Mouse (Mus musculus) 3T3-L1 (cell line): ENCODE measurements around the gene Gpr62.
"Not testable (repeated sequence)": the region's sequence is repeated elsewhere in the genome, so short reads cannot be mapped to it uniquely, and the experiment has no call there.

ENCODE experiments used
- DNase-seq: peaks from one replicate; pipeline ENCODE4 v3.0.0-alpha.2; 2015; ENCODE audit warnings: low read depth, low spot score

Gene Gpr62

GRCm38 (mm10) chr9:106465571-106466200, at the start of gene Gpr62:
Gene Gpr62, minus strand, starts transcription at chr9:106465938.
- DNase-seq: no peak

GRCm38 (mm10) chr9:106514273-106514672, 48.5 kb upstream of the Gpr62 start, which contains the start of gene Iqcf5:
Gene Iqcf5, plus strand, starts transcription at chr9:106514573.
- no peak for DNase-seq

- no peak for DNase-seq
Measured at GRCm38 (mm10) chr9:106513566-106513965, 47.8 kb upstream of the Gpr62 start.

GRCm38 (mm10) chr9:106512729-106513450, 47.2 kb upstream of the Gpr62 start:
- no peak for DNase-seq

GRCm38 (mm10) chr9:106509356-106509755, 43.6 kb upstream of the Gpr62 start:
- DNase-seq: no peak

DNA sequence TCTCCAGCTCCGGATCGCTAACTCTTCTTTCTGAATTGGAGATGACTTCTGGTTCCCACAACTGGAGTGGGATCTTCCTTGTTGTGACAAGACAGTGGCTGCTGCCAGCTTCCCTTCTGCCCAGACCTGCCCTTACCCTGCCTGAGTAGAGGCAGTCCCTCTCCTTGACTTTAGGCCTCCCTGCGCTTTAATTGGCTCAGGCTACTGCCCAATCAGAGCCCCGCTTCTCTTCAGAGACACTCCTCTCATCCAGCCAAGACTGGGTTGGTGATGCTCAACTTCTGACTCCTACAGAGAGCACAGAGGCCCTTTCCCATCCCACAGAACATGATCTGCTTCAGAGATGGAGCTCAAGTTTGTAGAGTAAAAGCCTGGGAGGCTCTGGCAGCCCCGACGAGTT, 38.5 kb upstream of the Gpr62 start:
- no peak for DNase-seq

- DNase-seq: no peak
Measured at GRCm38 (mm10) chr9:106501846-106502245, 36.1 kb upstream of the Gpr62 start.

DNA sequence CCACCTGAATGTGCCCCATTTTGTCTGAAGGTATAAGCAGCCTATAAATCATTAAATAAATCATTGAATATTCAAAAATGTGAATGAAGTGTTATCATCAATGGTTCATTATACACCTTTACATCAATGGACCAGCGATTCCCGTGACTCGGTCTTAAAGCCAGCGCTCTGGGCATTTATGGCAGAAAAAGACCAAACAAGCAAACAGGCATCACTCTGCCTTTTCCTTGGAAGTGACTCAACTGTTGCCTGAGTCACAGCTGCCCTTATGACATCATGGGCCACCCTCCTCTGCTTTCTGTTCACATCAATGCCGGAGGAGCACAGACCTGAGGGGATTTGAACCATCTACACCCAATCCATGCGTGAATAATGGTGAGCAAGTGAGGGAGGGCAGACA, 33.9 kb upstream of the Gpr62 start, which contains the start of gene Iqcf1:
Gene Iqcf1, plus strand, starts transcription at position 301 of the 400 bp plus-strand sequence.
- DNase-seq: peak; percentile 43

- DNase-seq: not testable (repeated sequence)
Measured at GRCm38 (mm10) chr9:106487602-106488001, 21.9 kb upstream of the Gpr62 start.

DNA sequence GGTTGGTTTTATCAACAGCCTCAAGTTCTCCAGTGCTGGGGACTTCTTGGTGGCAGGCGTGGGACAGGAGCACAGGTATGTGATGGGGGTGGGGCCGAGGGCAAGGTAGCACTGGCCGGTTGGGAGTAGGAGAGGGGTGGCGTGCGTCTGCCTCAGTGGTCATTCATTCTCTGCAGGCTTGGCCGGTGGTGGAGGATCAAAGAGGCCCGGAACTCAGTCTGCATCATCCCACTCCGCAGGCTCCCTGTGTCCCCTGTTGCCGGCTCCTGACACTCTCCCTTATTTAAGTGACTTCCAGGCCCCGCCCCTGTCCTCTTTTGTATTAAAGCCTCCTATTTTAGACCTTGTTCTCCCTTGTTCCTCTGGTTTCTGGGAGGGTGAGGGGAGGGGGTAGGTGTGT, 19.3 kb upstream of the Gpr62 start:
- no peak for DNase-seq

- no peak for DNase-seq
Measured at GRCm38 (mm10) chr9:106483606-106484005, 17.9 kb upstream of the Gpr62 start.

DNA sequence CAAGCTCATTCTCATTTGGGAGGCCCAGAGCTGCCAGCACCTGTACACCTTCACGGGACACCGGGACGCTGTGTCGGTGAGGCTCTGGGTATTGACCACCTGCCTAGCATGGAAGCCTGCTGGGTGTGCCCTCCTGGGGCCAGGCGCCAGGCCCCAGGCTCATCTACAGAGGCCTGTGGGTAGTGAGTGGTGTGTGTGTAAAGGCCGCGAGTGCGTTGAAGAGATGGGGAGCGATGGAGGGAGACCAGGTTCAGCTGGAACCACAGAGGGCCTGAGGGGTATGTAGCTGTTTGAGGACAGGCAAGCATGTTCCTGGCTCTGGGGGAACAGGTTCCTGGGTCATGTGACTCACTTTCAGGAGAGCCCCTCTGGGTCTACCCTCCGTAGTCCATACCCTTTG, 17.4 kb upstream of the Gpr62 start:
- DNase-seq: no peak

GRCm38 (mm10) chr9:106482578-106483115, 16.9 kb upstream of the Gpr62 start:
- no peak for DNase-seq

DNA sequence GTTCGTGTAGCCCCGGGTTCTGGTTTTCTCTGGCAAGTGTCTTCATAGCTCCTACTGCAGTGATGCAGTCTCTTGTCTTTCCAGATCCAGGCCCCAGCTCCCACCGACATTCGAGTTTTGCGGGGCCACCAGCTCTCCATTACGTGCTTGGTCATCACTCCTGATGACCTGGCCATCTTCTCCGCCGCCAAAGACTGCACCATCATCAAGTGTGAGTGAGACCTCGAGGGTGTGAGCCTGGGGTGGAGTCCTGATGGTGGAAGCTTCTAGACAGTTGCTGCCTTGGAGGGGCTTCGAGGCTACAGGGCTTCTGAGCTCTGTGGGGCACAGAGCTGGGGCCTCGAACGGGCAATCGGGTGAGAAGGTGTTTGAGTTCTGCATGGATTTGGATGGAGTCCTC, 15.9 kb upstream of the Gpr62 start:
- DNase-seq: no peak

- DNase-seq: no peak
Measured at GRCm38 (mm10) chr9:106481075-106481474, 15.3 kb upstream of the Gpr62 start.

DNA sequence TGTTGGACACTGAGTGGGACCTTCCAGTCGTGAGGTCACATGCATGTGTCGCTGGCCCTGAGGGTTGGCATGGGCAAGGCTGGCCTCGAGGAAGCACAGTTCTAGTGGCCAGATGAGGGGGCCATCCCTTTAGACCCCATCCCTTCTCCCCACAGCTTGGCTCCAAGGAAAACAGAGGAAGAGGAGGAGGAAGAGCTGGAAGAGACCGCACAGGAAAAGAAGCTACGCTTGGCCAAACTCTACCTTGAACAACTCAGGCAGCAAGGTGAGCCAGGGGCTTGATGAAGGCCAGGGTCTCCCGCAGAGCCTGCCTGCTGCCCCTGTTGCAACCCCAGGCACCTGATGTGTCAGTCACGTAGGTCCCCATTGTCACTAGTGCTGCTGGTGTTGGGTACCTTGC, 14.8 kb upstream of the Gpr62 start:
- DNase-seq: no peak

DNA sequence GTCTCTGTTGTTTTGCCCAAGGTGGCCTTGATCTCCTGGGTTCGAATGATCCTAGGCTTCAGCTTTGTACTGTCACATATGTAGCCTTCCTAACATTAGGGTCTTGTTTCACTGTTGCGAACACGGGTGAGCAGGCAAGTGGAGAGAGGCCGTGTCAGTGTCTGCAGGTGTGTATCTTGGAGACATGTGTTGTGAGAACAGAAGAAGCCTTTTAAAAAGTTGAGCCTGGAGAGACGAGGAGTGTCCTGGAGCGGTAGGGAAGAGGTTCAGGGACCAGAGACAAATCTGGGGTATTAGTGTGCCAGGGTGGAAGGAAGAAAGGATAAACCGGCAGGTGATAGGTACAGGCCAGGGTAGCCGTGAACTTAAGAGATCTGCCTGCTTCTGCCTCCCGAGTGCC, 12.4 kb upstream of the Gpr62 start:
- no peak for DNase-seq

GRCm38 (mm10) chr9:106477649-106478048, 11.9 kb upstream of the Gpr62 start:
- no peak for DNase-seq

DNA sequence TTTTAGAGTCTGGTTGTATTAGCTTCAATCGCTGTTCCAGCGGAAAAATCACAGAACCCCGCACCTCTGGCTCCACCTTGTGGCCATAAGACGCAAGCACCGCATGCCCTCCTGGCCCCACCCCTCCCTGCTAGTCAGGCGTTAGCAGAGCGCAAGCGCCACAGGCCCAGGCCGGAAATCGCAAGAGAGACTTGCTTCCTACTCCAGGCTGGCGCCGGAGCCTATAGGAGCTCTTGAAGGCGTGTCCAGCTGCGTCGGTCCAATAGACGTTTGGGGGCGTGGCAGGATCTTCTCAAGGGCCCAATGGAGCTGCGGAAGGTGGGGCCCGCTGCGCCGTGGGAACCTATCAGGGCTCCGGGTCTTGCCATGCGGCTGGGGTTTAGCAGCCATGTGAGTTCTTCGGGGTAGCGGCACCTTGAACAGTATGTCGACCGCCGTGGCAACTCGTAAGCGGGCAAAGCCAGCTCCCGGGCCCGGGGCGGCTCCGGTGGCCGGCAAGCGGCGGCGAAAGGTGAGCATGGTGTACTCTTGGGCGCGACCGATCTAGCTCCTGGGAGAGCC, 11.3 kb upstream of the Gpr62 start, which contains the start of gene Parp3:
Gene Parp3, minus strand, starts transcription at position 26 of the 561 bp plus-strand sequence.
- DNase-seq: peak; percentile 100

DNA sequence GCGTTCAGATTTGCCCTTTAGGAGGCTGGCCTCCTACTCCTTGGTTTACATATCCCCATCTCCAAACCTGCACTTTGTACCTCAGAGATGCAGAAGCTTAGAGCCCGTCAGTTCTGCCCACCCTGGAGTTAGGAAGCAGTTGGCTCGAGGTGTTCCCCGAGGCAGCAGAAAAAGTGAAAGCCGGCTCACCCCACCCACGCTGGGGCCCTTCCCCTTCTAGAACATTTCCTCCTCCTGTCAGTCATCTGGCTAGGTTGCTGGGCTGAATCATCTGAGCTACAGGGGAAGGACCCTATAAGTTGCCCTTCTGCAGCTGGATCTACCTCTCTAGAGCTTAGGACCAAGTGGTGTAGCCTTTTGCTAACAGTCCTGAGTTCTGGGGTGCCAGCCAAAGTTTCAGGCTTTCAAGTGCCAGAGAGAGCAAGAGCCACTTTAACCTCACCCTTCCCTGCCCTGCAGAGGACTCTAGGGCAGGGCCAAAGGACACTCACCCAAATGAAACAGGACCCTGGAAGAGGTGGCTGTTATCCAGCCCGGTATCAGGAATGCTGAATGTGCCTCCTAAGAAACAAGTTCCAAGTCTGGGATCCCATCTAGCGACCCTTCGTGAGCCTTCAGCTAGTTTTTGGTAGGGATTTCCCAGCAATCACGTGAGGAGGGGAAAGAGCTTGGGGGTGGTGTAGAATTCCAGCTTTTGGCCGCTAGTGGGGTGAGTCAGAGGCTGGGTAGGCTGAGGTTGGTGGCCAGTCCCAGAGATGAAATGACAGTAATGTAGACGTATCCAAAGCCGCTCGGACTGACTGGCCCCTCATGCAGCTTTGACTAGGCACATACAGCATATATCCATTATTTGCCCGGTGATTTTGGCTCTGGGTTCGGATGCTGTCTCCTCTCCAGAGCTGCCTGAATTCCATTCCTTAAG, 10.5 kb upstream of the Gpr62 start:
- DNase-seq: peak; percentile 95

GRCm38 (mm10) chr9:106475663-106476001, 9.9 kb upstream of the Gpr62 start, which contains the start of gene Rrp9:
Gene Rrp9, plus strand, starts transcription at chr9:106475963.
- no peak for DNase-seq
